Mouse (Mus musculus) layer of hippocampus, postnatal 14 days (tissue): ENCODE data around the gene Rusc1. TPM values are rescaled to one million over a fixed set of nuclear protein-coding genes. Genes with fewer than 3 reads are reported as not detected.

Experiments used
- total RNA-seq, 2 experiments: library from RNA; stranded (reverse); gene quantifications; 2 replicates each; pipeline ENCODE4 v1.2.3; 2021

Gene Rusc1
- total RNA-seq, 2 experiments from 2014 or later, result 150 to 157 TPM

Other genes with a start within 250 kb of the Rusc1 start
- gene Msto1, start 179.3 kb downstream of the Rusc1 start, total RNA-seq, result 10 to 100 TPM; 25.5 to 28.4 TPM
- gene Ash1l, start 142.7 kb downstream of the Rusc1 start, total RNA-seq, result 10 to 100 TPM; 64.3 to 66.8 TPM
- 100 to 1,000 TPM; 108 to 116 TPM for gene Dap3, start 142.1 kb downstream of the Rusc1 start, total RNA-seq
- not detected for gene Gm43738, start 7.8 kb upstream of the Rusc1 start, total RNA-seq
- gene Fdps, start 8.6 kb upstream of the Rusc1 start, total RNA-seq, result 100 to 1,000 TPM; 109 to 131 TPM
- gene Pklr, start 42.8 kb upstream of the Rusc1 start, total RNA-seq, result not detected
- gene Hcn3, start 66.9 kb upstream of the Rusc1 start, total RNA-seq, result 10 to 100 TPM; 13.0 to 24.5 TPM
- gene Clk2, start 71.5 kb upstream of the Rusc1 start, total RNA-seq, result 10 to 100 TPM; 46.2 to 47.0 TPM
- gene Scamp3, start 84.2 kb upstream of the Rusc1 start, total RNA-seq, result 10 to 100 TPM; 74.5 to 75.6 TPM
- 10 to 100 TPM; 68.1 to 72.0 TPM for gene Fam189b, start 89.8 kb upstream of the Rusc1 start, total RNA-seq
- 10 to 100 TPM; 64.1 to 68.8 TPM for gene Gba, start 109.6 kb upstream of the Rusc1 start, total RNA-seq
- 10 to 100 TPM; 32.1 to 40.1 TPM for gene Thbs3, start 121.9 kb upstream of the Rusc1 start, total RNA-seq
- gene Mtx1, start 133.8 kb upstream of the Rusc1 start, total RNA-seq, result 10 to 100 TPM; 91.1 to 99.9 TPM
- gene Muc1, start 135.7 kb upstream of the Rusc1 start, total RNA-seq, result 1 to 10 TPM; 1.2 to 1.3 TPM
- gene Krtcap2, start 152.7 kb upstream of the Rusc1 start, total RNA-seq, result 10 to 100 TPM; 77.3 to 90.2 TPM
- gene Trim46, start 153.0 kb upstream of the Rusc1 start, total RNA-seq, result 10 to 100 TPM; 97.0 to 99.4 TPM
- gene Dpm3, start 166.0 kb upstream of the Rusc1 start, total RNA-seq, result 10 to 100 TPM; 50.0 to 63.2 TPM
- gene Slc50a1, start 177.3 kb upstream of the Rusc1 start, total RNA-seq, result 10 to 100 TPM; 37.1 to 40.2 TPM
- gene Efna1, start 187.8 kb upstream of the Rusc1 start, total RNA-seq, result 1 to 10 TPM; 6.4 TPM
- 10 to 100 TPM; 57.8 to 62.7 TPM for gene Efna3, start 229.7 kb upstream of the Rusc1 start, total RNA-seq
- 1 to 10 TPM; 1.0 to 1.8 TPM for gene Efna4, start 244.7 kb upstream of the Rusc1 start, total RNA-seq